28 mouse cellular contexts compared by ENCODE assay signal in the genomic region with DNA sequence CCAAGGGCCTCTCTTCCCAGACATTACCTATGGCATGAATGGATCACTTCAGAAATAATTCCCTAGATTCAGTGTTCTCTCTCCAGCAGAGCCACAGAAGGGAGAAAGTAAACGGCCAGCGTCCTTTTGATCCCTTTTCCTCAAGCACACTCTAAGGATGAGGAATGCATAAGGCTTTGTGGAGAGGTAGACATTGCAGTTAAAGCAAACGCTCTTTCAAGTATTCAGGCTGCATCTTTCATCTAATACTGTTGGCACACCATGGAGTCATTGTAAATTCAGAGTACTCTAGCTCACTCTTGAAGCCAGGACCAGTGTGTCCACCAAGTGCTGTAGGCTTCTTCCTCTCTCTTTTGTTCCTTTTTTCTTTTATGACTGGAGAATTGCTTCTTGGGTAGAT.
"Had no signal": no experiment of that assay in that cellular context is flagged by ENCODE, and none has a peak within 500 bp of the region (broad histone marks: within the 10 kb centered on the region; RNA-seq: fewer than 3 reads in every experiment).

No protein-coding gene starts in this region.

- H3K4me1 ChIP-seq: embryonic facial prominence, embryonic 10.5 days; embryonic facial prominence, embryonic 12.5 days; embryonic facial prominence, embryonic 13.5 days; embryonic facial prominence, embryonic 15.5 days; forebrain, embryonic 10.5 days; forebrain, embryonic 12.5 days; forebrain, embryonic 13.5 days; forebrain, embryonic 15.5 days had no signal

- H3K4me2 ChIP-seq: embryonic facial prominence, embryonic 12.5 days; embryonic facial prominence, embryonic 13.5 days; embryonic facial prominence, embryonic 15.5 days; forebrain, embryonic 12.5 days; forebrain, embryonic 13.5 days; forebrain, embryonic 15.5 days had no signal

- DNase-seq: cerebellum, adult 2 months; cerebellum, adult 8-10 months; cerebellum, adult 9-10 months; cerebellum, adult 9-11 months; cerebellum, postnatal 10 days; cerebellum, postnatal 14 days; cerebellum, postnatal 25 days; cerebellum, postnatal 36 days; embryo, embryonic 11 days; forebrain, postnatal 0 days; gastrocnemius, adult 2 months; gastrocnemius, postnatal 10 days; gastrocnemius, postnatal 14 days; gastrocnemius, postnatal 25 days; gastrocnemius, postnatal 36 days; heart, adult 11 months; heart, adult 18-20 months had no signal

- ATAC-seq: forebrain, embryonic 13.5 days; forebrain, embryonic 14.5 days; forebrain, embryonic 15.5 days; forebrain, embryonic 16.5 days; forebrain, postnatal 0 days had no signal

- H3K27me3 ChIP-seq: embryonic facial prominence, embryonic 12.5 days; embryonic facial prominence, embryonic 13.5 days; embryonic facial prominence, embryonic 15.5 days; forebrain, embryonic 12.5 days; forebrain, embryonic 13.5 days; forebrain, embryonic 15.5 days had no signal

- H3K36me3 ChIP-seq: embryonic facial prominence, embryonic 10.5 days; embryonic facial prominence, embryonic 12.5 days; embryonic facial prominence, embryonic 13.5 days; embryonic facial prominence, embryonic 15.5 days; forebrain, embryonic 10.5 days; forebrain, embryonic 12.5 days; forebrain, embryonic 15.5 days had no signal

- H3K27ac ChIP-seq: embryonic facial prominence, embryonic 10.5 days; embryonic facial prominence, embryonic 12.5 days; embryonic facial prominence, embryonic 13.5 days; embryonic facial prominence, embryonic 15.5 days; forebrain, embryonic 10.5 days; forebrain, embryonic 12.5 days; forebrain, embryonic 13.5 days; forebrain, embryonic 15.5 days; gastrocnemius, adult 2 months had no signal

- H3K9ac ChIP-seq: embryonic facial prominence, embryonic 12.5 days; embryonic facial prominence, embryonic 13.5 days; embryonic facial prominence, embryonic 15.5 days; forebrain, embryonic 12.5 days; forebrain, embryonic 13.5 days; forebrain, embryonic 15.5 days; forebrain, postnatal 0 days had no signal

- H3K9me3 ChIP-seq: embryonic facial prominence, embryonic 10.5 days; embryonic facial prominence, embryonic 12.5 days; embryonic facial prominence, embryonic 15.5 days; forebrain, embryonic 10.5 days; forebrain, embryonic 12.5 days; forebrain, embryonic 15.5 days had no signal

- H3K4me3 ChIP-seq: embryonic facial prominence, embryonic 10.5 days; embryonic facial prominence, embryonic 12.5 days; embryonic facial prominence, embryonic 13.5 days; embryonic facial prominence, embryonic 15.5 days; erythroblast, embryonic 14.5 days; forebrain, embryonic 10.5 days; forebrain, embryonic 12.5 days; forebrain, embryonic 13.5 days; forebrain, embryonic 15.5 days; gastrocnemius, adult 2 months had no signal
